Mouse (Mus musculus): Measurements from ENCODE around the gene Scn4b.
A peak's percentile ranks its signal among the peaks of the same experiment; 100 is the strongest.

Gene Scn4b

DNA sequence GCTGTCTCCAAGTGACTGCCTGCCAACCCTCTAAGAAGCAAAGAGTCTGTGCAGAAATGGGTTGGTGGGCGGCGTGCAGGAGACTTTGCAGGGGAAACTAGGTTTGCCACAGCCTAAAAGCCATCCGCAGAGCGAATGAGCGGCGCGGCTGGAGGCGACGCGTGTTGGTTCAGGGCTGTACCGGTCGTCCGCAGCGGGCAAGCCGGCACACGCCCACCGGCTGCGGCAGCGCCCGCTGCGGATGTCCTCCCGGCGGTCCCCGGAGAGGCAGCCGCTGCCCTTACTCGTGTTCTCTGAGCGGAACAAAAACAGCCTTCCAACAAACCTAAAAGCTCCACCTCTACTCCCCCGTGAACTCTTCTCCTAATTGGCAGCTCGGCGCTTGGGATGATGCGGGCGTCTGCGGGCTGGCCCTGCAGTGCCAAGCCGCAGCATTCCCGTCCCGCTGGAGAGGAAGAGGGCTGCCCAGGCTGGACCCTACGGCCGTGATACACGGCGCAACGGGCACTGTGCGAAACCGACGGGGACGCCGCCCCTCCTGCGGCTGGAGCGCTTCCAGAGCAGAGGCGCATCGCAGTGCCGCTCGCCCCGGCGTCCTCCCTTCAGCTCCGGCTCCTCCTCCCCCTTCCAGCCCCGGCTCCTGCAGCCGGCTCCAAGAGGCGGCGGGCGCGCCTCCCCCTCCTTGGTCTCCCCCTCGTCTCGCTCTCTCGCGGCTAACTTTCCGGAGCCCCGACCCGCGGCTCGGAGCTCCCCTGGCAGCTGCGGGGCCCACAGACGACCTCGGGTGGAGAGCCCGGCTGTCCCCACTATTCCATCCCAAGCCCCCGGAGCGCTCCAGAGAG lies at the start of gene Scn4b:
TSS of gene Scn4b (plus strand) at position 205 of the 842 bp plus-strand sequence.
- peak; percentile 32 to 35 for DNase-seq (ENCODE audit: low spot score in 2 of 2)

DNA sequence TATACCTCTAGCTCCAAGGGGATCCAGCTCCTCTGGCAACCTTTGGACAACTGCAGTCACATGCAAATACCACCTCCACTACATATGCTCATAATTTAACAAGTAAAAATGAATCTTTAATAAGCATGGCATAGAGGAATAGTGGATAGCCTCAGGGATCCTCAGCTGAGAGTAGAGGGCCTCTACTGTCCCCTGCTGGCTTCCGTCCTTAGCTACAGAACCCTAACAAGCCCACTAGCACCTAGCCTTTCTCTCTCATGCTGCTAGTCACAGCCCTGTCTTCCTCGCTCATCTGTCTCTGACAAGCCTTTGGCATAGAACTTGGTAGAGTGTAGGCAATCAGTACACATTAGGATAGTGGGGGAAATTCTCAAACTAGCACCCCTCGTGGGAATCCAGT lies 47.4 kb upstream of the Scn4b start:
- no peak for DNase-seq (ENCODE audit: low spot score in 2 of 2)

DNA sequence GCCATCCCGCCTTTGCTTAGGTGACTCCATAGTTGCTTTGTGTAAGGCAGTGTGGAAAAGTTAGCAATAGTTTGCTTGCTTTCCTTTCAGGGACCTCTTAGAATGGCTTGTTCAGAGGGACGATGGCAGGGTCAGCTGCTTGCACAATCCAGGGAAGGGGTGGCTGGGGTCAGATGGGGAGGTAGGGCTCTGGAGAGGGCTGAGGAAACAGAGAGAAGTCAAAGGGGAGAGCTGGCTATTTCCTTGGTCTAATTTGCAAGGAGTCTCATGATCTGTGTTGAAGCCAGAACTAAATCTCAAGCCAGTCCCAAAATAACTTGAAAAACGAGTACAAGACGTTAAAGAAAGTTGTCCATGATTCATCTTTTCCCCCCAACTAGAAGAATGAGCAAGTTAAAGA lies 45.6 kb upstream of the Scn4b start:
- DNase-seq (ENCODE audit: low spot score in 2 of 2): peak in 1 of 2 experiments; percentile 10

DNA sequence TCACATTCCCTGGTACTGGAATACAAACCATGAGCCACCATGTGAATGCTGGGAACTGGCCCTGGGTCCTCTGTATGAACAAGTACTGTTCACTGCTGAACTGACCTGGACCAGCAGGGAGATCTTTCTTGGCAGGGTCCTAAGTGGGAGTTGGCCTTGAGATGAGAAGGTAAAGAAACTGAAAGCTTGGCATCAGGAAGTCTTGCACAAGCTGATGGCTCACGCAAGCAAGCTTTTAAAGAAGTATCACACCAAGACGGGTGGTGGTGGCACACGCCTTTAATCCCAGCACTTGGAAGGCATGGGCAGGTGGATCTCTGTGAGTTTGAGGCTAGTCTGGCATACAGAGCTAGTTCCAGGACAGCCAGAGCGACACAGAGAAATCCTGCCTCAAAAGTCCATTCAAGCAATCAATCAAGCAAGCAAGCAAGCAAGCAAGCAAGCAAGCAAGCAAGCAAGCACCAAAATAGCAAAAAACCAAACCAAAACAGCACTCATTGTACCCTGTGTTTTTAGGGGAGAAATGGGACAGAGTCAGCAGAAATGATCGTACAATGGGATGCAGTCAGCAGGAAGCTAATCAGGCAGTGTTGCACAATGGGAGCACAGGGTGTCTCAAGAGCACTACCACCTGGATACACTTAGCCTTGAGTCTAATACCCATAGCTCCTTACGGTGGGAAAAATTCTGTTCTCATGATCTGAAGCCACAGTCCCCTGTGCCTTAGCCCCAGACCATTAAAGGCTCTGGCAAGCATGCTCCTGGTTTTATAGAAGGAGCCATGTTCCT lies 42.9 kb upstream of the Scn4b start:
- peak in 1 of 2 experiments; percentile 20 for DNase-seq (ENCODE audit: low spot score in 2 of 2)

DNA sequence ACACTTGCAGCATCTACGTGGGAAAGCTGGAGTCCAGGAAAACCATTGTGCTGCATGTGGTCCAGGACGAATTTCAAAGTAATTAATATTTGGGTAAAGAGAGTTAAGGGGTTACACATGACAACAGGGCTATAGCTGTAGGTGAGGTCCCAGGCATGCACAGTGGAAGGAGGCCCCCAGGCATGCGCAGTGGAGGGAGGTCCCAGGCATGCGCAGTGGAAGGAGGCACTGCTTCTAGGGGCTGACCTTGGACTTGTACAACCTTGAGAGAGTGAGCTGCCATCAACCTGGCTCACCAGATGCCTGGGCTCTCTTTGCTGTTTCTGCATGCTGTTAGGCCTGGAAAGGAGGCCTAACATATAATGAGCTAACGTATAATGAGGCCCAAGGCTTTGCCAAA lies 40.3 kb upstream of the Scn4b start:
- DNase-seq (ENCODE audit: low spot score in 2 of 2): no peak

DNA sequence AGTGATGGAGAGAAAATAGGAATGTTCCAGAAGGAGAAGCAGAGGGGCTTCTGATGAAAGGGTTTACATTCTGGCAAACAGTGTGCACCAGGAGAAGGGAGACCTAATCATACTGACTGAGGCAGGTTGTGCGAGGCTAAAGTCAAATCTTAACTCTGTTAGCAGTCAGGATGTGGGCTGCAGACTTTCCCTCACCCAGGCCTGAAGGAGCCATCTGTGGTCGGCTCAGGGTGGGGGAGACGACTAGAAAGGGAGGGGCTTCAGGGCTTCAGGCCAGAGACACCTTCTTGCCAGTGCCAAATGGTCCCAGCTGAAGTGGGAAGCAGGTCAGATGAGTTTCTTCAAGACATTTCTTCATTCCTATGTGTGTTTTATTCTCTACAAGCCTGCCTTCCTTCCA lies 39.8 kb upstream of the Scn4b start:
- DNase-seq (ENCODE audit: low spot score in 2 of 2): no peak

DNA sequence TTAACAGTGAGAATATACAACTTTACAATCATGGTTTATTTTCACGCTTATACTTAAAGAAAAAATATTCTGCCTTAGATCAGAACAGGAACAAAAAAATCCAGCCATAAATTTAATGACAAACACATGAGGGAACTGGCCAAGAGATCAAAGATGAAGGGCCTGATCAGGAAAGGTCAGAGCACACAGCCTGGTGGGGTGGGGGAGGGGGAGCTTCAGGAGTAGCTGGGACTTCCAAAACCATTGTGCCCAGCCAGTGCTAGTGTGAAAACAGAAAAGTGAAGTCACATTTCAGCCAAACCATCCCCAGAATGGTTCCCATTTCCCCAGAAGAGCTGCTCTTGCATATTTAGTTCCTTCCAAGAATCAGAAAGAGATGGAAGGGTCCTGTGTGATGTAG lies 35.7 kb upstream of the Scn4b start:
- DNase-seq (ENCODE audit: low spot score in 2 of 2): no peak

DNA sequence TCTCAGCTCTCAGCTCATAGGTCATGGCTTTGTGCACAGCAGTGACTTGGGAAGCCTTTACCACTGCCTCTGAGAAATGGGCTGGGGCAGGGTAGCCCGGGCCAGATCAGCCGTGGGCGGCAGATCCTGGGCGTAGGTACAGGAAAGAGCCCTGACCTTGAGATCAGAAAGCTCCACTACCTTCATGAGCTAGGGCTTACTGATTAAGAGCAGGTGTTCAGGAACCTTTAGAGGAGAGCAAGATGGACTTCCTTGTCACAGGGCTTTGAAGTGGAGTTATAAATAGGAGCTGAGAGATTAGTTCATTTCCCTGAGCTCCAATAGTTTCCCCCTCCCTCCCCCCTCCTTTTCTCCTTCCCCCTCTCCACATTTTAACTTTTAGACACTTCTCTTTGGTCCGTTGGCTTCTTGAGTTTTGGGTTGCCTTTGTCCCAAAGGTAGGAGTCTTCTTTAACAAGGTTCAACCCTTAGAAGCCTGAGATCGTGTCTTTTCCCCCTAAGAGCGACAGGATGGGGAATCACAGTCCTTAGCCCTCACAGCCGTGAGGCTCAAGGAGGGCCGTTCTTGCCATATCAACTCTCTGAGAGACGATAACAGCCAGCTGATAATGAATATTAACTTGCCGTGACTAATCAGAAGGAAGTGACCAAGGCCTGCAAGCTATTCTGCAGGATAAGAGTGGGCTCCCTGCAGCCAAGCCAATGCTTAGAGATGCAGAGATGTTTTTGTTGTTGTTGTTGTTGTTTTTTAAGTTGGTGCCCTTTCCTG lies 34.8 kb upstream of the Scn4b start:
- DNase-seq (ENCODE audit: low spot score in 2 of 2): no peak

DNA sequence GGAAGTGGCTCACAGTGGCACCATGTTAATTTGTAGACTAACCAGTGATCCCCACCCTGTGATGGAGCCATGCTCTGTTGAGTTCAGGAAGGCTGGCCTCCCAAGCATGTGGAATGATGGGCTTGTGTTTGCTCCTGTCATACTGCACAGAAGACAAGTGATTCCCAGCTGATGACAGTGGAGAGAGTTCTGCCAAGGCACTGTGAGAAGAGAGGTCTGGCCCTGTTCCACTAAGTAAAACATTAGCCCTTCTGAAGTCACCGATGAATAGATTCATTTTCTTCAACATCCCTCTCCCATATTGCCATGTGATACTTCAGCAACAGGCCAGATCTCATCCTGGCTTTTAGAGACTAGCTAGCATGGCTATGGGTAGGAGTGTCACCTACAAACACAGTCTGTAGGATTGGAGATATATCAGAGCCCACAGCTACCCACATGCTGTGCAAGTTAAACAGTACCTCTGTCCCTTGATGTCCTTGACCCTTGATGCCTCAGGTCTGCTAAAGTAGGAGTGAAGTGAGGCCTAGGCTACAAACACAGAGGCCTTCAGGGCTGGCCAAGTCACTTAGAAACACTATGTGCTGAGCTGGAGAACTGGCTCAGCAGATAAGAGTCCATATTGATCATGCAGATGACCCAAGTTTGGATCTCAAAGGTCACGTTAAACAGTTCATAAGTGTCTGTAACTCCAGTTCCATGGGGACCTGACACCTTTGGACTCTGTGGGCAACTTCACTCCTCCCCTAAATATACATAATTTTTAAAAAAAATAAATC lies 32.4 kb upstream of the Scn4b start:
- DNase-seq (ENCODE audit: low spot score in 2 of 2): no peak

DNA sequence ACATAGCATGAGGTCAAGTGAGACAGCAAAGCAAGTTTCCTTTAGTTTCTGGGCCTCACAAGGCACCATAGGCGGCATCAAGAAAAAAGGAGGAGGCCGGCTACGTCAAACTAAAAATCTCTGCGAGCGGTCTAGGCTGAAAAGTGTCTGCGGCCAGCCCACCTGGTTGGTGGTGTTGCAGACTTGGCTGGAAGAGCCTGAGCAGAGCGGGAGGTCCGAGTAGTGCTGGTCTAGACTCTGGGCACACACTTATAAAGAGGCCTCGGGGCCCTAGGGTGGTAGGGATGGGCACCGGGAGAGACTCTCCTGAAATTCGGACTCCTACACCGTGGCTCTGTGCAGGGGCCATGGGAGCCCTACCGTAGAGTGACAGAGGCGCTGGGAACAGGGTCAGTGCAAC lies 22.5 kb upstream of the Scn4b start:
- DNase-seq (ENCODE audit: low spot score in 2 of 2): no peak

DNA sequence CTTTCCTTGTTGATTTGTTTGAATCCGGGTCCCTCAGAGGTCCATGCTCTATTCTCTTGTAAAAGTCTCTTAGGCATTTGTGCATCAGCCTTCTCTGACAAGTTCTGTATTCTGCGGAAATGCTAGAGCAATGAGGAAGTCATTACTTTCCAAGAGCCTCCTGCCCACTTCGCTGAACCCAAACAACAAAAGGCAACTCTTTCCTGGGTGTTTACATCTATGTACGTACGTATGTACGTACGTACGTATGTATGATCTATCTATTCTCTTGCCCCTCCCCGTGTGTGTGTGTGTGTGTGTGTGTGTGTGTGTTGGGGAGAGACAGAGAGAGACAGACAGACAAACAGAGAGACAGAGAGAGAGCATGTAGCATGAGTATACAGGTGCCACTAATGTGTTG lies 21.4 kb upstream of the Scn4b start:
- DNase-seq (ENCODE audit: low spot score in 2 of 2): no peak

DNA sequence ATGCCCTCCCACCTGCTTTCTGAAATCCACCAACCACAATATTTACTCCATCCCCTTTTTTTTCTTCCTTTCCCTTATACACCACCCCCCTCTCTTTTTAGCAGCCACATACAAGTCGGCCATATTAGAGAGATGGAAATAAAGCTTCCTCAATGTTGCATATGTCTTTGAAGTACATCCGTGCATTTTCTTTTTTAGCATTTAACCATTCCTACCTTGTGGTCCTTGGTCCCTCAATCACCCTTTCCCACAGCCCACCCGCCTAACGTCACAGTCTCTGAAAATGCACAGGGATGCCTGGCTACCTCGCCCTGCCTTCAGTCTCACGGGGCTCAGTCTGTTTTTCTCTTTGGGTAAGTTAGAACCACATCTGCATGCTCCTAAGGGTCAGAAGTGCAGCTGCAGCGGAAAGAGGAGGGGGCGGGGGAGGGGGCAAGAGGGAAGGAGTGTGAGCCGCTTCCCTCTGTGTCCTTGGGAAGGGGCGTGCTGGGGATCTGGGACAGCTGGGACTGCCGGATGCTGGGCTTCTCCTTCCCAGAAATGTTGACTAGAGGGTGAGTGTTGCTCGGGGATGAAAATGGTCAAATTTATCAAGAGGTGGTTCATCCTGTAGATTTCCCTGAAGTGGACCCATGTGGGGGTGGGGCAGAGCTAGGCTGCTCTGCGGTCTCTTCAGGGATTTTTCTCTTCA lies 20.3 kb upstream of the Scn4b start, which contains the start of gene Scn2b:
TSS of gene Scn2b (plus strand) at position 42 of the 691 bp plus-strand sequence.
- no peak for DNase-seq (ENCODE audit: low spot score in 2 of 2)

DNA sequence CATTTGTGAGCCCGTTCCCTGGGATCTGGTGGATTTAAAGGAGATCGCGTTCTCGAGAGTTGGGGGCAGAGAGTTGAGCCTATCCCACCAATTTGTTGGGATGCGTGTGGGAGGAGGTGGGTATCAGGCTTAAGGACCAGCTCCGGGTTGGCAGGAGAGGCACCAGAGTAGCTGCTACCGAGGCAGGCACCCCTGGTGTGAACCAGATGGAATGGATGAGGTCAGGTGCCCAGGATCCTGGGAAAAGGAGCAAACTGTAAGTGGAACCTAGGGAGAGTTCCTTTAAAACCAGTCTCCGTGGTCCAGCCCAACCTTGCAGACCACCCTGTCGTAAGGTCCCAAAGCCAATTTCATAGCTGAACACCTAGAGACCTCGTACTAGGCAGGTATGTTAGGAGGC lies 19.6 kb upstream of the Scn4b start:
- DNase-seq (ENCODE audit: low spot score in 2 of 2): no peak

DNA sequence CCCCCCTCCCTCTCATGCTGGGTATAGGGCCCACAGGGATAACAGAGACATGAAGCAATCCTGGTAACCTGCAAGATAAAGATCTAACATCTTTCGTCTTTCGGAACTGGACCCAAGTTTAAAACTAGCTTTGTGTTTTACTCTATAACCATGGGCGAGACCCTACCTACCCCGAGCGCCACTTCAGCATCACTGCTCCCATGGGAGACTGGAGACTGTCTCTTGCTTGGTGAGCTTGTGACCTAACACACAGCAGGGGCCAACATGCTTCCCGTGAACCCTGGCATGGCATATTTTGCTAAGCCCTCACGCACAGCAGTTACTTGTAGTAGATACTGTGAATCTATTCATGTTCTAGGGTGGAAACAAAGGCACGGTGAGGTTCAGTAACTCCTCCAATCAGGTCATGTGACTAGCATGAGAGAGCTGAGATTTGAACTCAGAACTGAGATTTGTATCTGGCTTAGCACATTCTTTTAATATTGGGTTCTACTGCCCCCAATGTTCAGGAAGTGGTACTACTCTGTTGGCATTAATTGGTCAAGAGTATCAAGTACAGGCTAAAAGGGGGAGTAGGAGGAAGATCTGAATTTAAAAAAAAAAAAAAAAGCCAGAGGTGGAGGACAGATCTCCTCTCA lies 18.8 kb upstream of the Scn4b start:
- no peak for DNase-seq (ENCODE audit: low spot score in 2 of 2)

DNA sequence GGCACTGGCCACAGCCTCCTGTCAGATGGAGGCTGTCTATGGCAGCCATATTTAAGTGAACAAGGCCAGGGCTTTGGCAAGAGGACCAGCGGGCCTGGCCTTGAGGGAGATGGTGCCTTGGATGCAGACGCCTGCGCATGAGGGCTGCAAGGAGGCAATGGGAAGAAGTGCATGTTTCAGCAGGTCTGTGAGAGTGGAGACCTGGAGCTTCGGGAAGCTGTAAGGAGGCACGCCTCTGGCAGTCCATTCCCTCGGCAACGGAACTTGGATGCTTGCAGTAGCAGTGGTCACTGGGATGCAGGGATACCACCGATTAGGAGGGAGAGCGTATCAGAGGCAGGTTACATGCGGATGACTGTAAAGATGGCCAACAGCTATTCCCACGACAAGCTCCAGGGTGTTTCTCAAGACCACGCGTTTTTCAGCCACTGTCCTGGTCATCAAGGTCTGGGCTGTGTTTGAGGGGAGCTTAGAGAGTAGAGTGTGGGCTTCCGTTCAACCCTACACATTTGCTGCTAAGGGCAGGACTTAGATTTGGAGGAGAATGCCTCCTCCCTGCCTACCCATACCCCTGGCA lies 18.2 kb upstream of the Scn4b start:
- no peak for DNase-seq (ENCODE audit: low spot score in 2 of 2)

DNA sequence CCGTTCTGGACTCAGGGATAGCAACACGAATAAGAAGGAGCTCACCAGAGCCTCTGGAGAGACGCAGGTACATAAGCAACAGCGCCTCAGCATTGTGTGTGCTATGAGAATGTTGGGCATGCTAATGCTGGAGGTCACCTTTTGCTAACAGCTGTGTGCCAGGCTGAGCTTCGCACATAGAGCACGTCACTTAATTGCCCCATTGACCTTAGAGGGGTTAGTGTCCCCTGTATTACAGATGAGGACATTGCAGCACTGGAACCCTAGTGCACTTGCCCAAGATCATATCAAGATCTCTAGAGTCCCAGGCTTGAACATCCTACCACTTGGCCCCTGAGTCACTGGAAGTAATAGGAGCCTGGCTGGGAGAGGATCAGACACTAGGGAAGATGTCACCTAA lies 17.6 kb upstream of the Scn4b start:
- no peak for DNase-seq (ENCODE audit: low spot score in 2 of 2)

DNA sequence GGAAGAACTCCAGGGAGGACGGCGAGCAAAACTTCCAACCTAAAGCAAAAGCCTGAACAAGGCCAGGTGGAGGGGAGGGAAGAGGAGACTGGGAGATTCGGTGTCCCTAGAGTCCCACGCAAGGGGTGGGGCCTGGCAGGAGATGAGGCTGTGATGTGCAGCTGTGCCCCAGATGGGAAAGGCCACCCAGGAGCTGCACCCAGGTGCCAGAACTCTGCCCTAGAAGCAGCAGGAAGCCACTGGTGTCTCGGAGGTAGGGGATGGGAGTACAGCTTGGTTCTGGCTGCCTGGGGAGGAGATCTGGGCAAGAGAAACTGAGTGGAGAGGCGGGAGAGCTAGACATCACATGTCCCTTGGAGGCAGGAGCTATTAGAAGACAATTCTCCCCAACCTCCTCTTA lies 17.2 kb upstream of the Scn4b start:
- no peak for DNase-seq (ENCODE audit: low spot score in 2 of 2)

DNA sequence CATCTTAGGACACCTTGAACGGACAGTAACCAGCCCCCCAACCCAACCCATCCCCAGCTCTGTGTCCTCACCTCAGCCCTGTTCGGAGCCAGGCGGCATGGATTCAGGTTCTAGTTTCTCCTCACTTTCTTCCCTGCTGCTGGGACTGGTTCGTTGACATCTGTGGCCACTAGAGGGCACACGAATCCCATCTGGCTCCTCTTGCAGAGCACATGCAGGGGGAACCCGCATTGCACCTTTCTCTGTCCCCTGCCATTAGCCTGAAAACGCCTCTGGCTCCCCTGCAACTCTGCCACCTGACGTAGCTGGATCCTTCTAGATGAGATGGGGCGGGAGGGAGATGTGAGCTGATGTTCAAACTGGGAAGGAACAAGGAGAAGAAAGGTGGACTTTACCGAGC lies 16.4 kb upstream of the Scn4b start:
- peak; percentile 42 to 64 for DNase-seq (ENCODE audit: low spot score in 2 of 2)

DNA sequence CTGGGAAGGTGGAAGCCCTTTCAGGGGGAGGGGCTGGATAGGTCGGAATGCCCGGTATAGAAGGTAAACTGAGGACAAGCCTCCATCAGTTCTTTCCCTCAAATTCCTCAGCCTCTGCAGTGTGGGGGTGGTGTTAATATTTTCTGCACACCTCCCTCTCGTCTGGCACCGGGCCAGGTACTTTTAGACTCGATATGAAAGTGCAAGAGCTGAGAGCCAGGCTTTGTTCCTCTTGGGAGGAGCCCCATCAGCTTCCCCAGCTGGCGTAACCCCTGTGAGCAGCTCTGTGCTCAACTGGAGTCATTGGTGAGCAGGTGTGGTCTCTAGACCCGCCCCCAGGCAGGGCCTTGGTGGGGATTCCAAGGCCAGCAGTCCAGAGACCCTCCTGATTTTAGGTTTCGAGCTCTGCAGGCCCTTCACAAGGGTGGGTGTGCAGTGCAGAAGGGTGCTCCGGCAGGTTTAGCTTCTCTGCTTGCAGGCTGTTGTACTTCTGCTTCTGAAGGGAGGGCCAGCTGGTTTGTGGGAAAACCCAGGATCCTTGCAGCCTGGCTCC lies 15.9 kb upstream of the Scn4b start:
- DNase-seq (ENCODE audit: low spot score in 2 of 2): peak; percentile 30 to 39

DNA sequence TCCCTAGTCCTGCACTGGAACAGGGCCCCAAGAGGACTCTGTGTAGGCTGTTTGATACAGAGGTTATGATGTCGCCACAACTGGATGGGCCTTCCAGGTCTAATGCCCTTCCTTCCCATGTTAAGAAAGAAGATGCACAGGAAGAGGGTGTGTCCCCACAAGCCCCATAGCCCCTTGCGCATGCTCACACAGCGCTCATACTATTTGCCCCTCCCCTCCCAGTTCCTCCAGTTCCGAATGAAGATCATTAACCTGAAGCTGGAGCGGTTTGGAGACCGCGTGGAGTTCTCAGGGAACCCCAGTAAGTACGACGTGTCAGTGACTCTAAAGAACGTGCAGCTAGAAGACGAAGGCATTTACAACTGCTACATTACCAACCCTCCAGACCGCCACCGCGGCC lies 13.0 kb upstream of the Scn4b start:
- no peak for DNase-seq (ENCODE audit: low spot score in 2 of 2)
